Mouse (Mus musculus): ENCODE measurements around the gene Omp. TPM values are rescaled to one million over a fixed set of nuclear protein-coding genes. Genes with fewer than 3 reads are reported as not detected.

The Omp gene
- polyA plus RNA-seq, 1 experiment from 2014 or later, result 0.68 TPM

GRCm38 (mm10) chr7:98177929-98178559, 32.7 kb upstream of the Omp start, which contains the start of gene Capn5:
Gene Capn5, minus strand, starts transcription at chr7:98178274.
- Histone ChIP-seq H3K27me3 (replicated peaks) (no peaks in the 10 kb centered on the region), H3K9ac (peak within 1 kb of the TSS; percentile 57), H3K4me2 (replicated peaks) (peak within 1 kb of the TSS; percentile 76), H3K4me3 (peak within 1 kb of the TSS; percentile 63), H3K9me3 (no peaks in the 10 kb centered on the region), H3K4me1 (peaks cover 24% of the 10 kb centered on the region), H3K27ac (no peak within 1 kb of the TSS), H3K36me3 (no peaks in the 10 kb centered on the region)
- peak; percentile 84 for ATAC-seq (ENCODE audit: low FRiP score, low read depth)
- 2% methylated on average over 44 of the region's 44 CpGs for WGBS

DNA sequence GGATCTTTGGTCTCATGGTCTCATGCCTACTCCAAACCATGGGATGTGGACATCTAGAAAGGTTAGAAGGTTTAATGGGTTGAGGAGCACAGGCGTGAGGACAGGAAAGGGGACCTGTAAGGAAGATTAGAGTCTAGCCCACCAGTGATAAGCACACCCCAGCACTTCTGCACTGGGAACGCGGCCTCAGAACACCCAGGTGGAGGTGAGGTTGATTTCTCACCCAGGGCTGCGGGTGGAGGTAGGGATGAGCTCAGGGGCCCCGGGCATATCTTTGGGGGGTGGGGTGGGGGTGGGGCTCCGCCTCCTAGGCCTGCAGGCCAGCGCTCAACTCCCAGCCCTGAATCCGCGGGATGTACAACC, 32.2 kb upstream of the Omp start:
- no peaks in the 10 kb centered on the region for H3K9me3 ChIP-seq
- H3K27me3 ChIP-seq (replicated peaks), result no peaks in the 10 kb centered on the region
- peak overlapping the region; percentile 57 for H3K9ac ChIP-seq
- H3K4me3 ChIP-seq, result peak overlapping the region; percentile 63
- no peak overlapping the region for H3K27ac ChIP-seq
- peaks cover 24% of the 10 kb centered on the region for H3K4me1 ChIP-seq
- peak; percentile 68 for ATAC-seq (ENCODE audit: low FRiP score, low read depth)
- WGBS, result 8% methylated on average over 9 of the region's 9 CpGs
- H3K4me2 ChIP-seq (replicated peaks), result peak overlapping the region; percentile 76
- H3K36me3 ChIP-seq, result no peaks in the 10 kb centered on the region

GRCm38 (mm10) chr7:98177071-98177485, 31.8 kb upstream of the Omp start:
- Histone ChIP-seq H3K4me1 (peaks cover 24% of the 10 kb centered on the region), H3K9me3 (no peaks in the 10 kb centered on the region), H3K27ac (no peak overlapping the region), H3K9ac (peak overlapping the region; percentile 57), H3K4me3 (peak overlapping the region; percentile 63), H3K36me3 (no peaks in the 10 kb centered on the region), H3K4me2 (replicated peaks) (peak overlapping the region; percentile 76), H3K27me3 (replicated peaks) (no peaks in the 10 kb centered on the region)
- 41% methylated on average over 2 of the region's 2 CpGs for WGBS
- ATAC-seq (ENCODE audit: low FRiP score, low read depth), result no peak

DNA sequence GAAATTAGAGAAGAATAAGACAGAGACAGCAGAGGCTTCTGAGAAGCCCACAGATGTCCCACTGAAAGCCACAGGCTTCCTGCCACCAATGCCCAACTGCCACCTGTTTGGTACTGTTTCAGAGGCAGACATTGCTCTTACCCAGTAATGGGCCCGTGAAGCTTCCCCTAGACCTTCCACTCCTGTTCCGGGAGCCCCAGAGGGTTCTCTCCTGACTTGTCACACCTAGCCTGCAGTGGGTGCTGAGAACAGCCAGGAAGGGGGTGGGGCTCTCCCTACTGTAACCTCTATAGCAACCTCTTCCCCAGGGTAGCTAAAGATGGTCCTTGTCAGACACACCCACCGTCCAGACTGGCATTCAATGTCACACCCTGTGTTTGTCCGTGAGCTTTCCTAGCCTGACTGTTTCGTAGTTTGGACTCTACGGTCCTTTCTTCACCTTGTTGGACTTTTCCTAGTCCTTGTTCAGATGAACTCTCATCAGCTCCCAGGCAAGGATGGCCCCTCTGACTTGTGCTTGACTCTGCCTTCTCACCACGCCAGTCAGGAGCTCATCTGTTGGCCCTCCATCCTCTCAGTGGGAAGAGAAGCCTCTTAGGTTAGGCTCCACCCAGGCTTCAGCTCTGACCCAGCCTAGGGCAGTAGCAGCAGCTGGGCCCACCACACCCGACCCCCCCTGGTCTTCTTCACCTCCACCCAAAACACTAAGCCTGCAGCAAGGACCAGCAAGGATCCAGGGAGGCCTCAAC, 31.2 kb upstream of the Omp start:
- Histone ChIP-seq H3K4me1 (peaks cover 24% of the 10 kb centered on the region), H3K27ac (no peak overlapping the region), H3K4me2 (replicated peaks) (peak overlapping the region; percentile 76), H3K4me3 (no peak overlapping the region; the same call in 1 of the 2 replicates), H3K9ac (no peak overlapping the region), H3K9me3 (no peaks in the 10 kb centered on the region), H3K36me3 (no peaks in the 10 kb centered on the region), H3K27me3 (replicated peaks) (no peaks in the 10 kb centered on the region)
- ATAC-seq (ENCODE audit: low FRiP score, low read depth), result no peak
- 79% methylated on average over 8 of the region's 8 CpGs for WGBS

DNA sequence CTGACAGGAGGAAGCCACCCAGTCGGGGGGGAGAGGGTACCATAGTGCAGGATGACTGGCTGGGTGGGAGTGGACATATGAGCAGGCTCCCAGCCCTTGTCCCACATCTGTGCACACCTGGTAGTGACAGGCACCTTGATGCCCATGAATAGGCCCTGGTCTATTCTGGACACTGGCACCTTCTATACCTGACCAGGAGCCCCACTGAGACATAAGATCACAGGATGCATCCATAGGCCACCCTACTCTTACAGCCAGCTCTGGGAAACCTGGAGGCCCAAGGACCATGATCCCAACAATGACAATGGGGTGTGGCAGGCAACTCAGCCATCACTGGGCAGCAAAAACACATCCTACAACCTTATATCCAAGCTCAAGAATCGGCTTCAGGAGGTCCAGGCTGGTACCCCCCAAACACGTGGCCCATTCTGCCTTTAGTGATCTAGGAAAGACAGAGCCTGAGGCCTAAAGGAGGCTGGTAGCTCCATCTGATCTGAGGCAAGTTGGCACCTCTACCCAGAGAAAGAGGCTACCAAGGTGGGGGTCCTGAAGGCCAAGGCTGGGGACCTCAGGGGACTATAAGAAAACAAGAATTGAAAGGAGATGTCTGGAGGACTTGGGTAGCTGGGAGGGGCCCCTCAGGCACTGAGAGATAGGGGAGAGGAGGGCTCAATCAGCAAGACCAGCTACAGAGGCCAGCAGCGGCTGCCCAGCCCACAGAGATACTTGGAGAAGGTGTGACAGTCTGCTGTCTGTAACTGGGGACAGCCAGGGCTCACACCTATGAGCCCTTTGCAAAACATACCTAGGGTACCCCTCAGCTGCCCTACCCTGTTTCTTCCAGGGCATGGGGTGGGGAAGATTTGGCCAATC, 29.8 kb upstream of the Omp start:
- no peaks in the 10 kb centered on the region for H3K9me3 ChIP-seq
- H3K4me1 ChIP-seq, result peaks cover 31% of the 10 kb centered on the region
- H3K27me3 ChIP-seq (replicated peaks), result no peaks in the 10 kb centered on the region
- no peak for ATAC-seq (ENCODE audit: low FRiP score, low read depth)
- no peak overlapping the region for H3K27ac ChIP-seq
- H3K4me3 ChIP-seq, result no peak overlapping the region
- 86% methylated on average over 4 of the region's 4 CpGs for WGBS
- 0 out of 2 replicates have a peak overlapping the region, but pooled peaks have one; percentile 3 for H3K4me2 ChIP-seq (replicated peaks)
- H3K36me3 ChIP-seq, result no peaks in the 10 kb centered on the region
- no peak overlapping the region for H3K9ac ChIP-seq

- Histone ChIP-seq H3K4me2 (replicated peaks) (no peak overlapping the region), H3K4me3 (no peak overlapping the region), H3K27ac (no peak overlapping the region), H3K9me3 (no peaks in the 10 kb centered on the region), H3K36me3 (no peaks in the 10 kb centered on the region), H3K4me1 (peaks cover 29% of the 10 kb centered on the region), H3K27me3 (replicated peaks) (no peaks in the 10 kb centered on the region), H3K9ac (no peak overlapping the region)
- ATAC-seq (ENCODE audit: low FRiP score, low read depth), result no peak
- 55% methylated on average over 4 of the region's 4 CpGs for WGBS
Measured at GRCm38 (mm10) chr7:98173408-98173807, 28.1 kb upstream of the Omp start.

- no peaks in the 10 kb centered on the region for H3K36me3 ChIP-seq
- no peak overlapping the region for H3K27ac ChIP-seq
- no peak overlapping the region for H3K4me3 ChIP-seq
- no peak overlapping the region for H3K9ac ChIP-seq
- ATAC-seq (ENCODE audit: low FRiP score, low read depth), result no peak
- 89% methylated on average over 8 of the region's 8 CpGs for WGBS
- no peaks in the 10 kb centered on the region for H3K27me3 ChIP-seq (replicated peaks)
- no peak overlapping the region for H3K4me2 ChIP-seq (replicated peaks)
- peaks cover 23% of the 10 kb centered on the region for H3K4me1 ChIP-seq
- H3K9me3 ChIP-seq, result no peaks in the 10 kb centered on the region
Measured at GRCm38 (mm10) chr7:98172661-98173060, 27.4 kb upstream of the Omp start.

- 68% methylated on average over 6 of the region's 6 CpGs for WGBS
- ATAC-seq (ENCODE audit: low FRiP score, low read depth), result no peak
- H3K9me3 ChIP-seq, result no peaks in the 10 kb centered on the region
- H3K4me1 ChIP-seq, result peaks cover 11% of the 10 kb centered on the region; the same call in 1 of the 2 replicates
- no peak overlapping the region for H3K27ac ChIP-seq
- no peak overlapping the region for H3K9ac ChIP-seq
- H3K27me3 ChIP-seq (replicated peaks), result no peaks in the 10 kb centered on the region
- H3K36me3 ChIP-seq, result no peaks in the 10 kb centered on the region
- H3K4me3 ChIP-seq, result no peak overlapping the region
- no peak overlapping the region for H3K4me2 ChIP-seq (replicated peaks)
Measured at GRCm38 (mm10) chr7:98171141-98172073, 26.1 kb upstream of the Omp start.

DNA sequence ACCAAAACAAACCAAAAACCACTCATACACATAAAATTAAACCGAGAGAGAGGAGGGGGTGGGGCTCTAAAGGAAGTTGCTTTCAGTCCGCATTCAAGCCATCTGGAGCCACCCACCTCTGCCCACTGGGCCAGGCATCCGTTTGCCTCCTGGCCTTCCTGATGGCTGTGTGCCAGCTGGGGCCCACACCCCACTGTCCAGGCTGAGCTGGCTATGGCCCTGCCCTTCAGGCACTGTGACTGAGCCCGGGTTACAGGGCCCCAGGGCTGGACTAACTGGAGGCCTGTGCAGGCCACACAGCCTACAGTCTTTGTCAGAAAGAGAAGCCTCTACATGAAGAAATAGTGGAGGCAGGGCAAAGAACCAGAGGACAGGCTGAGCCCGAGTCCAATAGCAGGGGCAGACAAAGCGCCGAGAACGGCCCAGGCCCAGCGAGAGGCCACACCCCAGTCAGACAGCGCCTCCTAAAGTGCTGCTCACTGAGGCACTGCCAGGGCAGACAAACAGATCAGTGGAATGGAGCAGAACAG, 19.8 kb upstream of the Omp start:
- no peaks in the 10 kb centered on the region for H3K9me3 ChIP-seq
- peak overlapping the region; percentile 37; the same call in 1 of the 2 replicates for H3K27ac ChIP-seq
- H3K4me1 ChIP-seq, result peaks cover 24% of the 10 kb centered on the region
- H3K4me2 ChIP-seq (replicated peaks), result peak overlapping the region; percentile 25; the same call in 1 of the 2 replicates
- peak; percentile 42; the same call in 1 of the 2 replicates for ATAC-seq (ENCODE audit: low FRiP score, low read depth)
- no peaks in the 10 kb centered on the region for H3K27me3 ChIP-seq (replicated peaks)
- peak overlapping the region; percentile 48; the same call in 1 of the 2 replicates for H3K9ac ChIP-seq
- H3K36me3 ChIP-seq, result peaks cover 6% of the 10 kb centered on the region; the same call in 1 of the 2 replicates
- WGBS, result 48% methylated on average over 10 of the region's 10 CpGs
- H3K4me3 ChIP-seq, result no peak overlapping the region

- H3K27ac ChIP-seq, result no peak overlapping the region
- H3K9me3 ChIP-seq, result no peaks in the 10 kb centered on the region
- no peaks in the 10 kb centered on the region for H3K27me3 ChIP-seq (replicated peaks)
- ATAC-seq (ENCODE audit: low FRiP score, low read depth), result no peak
- H3K4me3 ChIP-seq, result no peak overlapping the region
- H3K9ac ChIP-seq, result no peak overlapping the region
- H3K36me3 ChIP-seq, result peaks cover 6% of the 10 kb centered on the region; the same call in 1 of the 2 replicates
- WGBS, result 75% methylated on average over 9 of the region's 9 CpGs
- H3K4me2 ChIP-seq (replicated peaks), result peak overlapping the region; percentile 25; the same call in 1 of the 2 replicates
- peaks cover 27% of the 10 kb centered on the region for H3K4me1 ChIP-seq
Measured at GRCm38 (mm10) chr7:98164382-98164998, 19.2 kb upstream of the Omp start.
